In genomic region chr4:45279981-45280548, GRCm38 (mm10) we compare ENCODE assay signal across 8 mouse cellular contexts. TPM values are rescaled to one million over a fixed set of nuclear protein-coding genes. Genes with fewer than 3 reads are reported as not detected.
DNase-seq lines count a peak whose midpoint lies in the region; ATAC-seq and TF ChIP-seq lines count a peak whose summit lies in the region.

No protein-coding gene starts in this region.

- H3K4me2 ChIP-seq in intestine, embryonic 16.5 days (ENCODE audit: low read depth, low read length): no peak overlapping the region
- H3K4me2 ChIP-seq in midbrain, embryonic 13.5 days (replicated peaks): no peak overlapping the region

- no peak overlapping the region for H3K4me3 ChIP-seq in gastrocnemius, adult 2 months
- H3K4me3 ChIP-seq in intestine, embryonic 16.5 days (ENCODE audit: low read length): no peak overlapping the region
- H3K4me3 ChIP-seq in midbrain, embryonic 13.5 days (replicated peaks): no peak overlapping the region

- peak; percentile 10 to 11 for DNase-seq in urinary bladder, adult 18-20 months (ENCODE audit: low spot score in 2 of 2)
- no peak for DNase-seq in urinary bladder, postnatal 10 days (ENCODE audit: low spot score)
- DNase-seq in cerebellum, postnatal 10 days: peak; percentile 86 to 90
- peak; percentile 58 for DNase-seq in gastrocnemius, adult 2 months
- DNase-seq in left cerebral cortex, postnatal 25 days (ENCODE audit: low spot score in 2 of 2): peak; percentile 54 to 72
- DNase-seq in skeletal muscle tissue, adult 2 months (ENCODE audit: low read depth, low spot score): peak; percentile 59

- WGBS in intestine, embryonic 16.5 days: 17% methylated on average over 4 of the region's 4 CpGs
- 21% methylated on average over 4 of the region's 4 CpGs for WGBS in midbrain, embryonic 13.5 days

- no peak overlapping the region for H3K9ac ChIP-seq in intestine, embryonic 16.5 days (ENCODE audit: low read depth, low read length)
- no peak overlapping the region for H3K9ac ChIP-seq in midbrain, embryonic 13.5 days (replicated peaks)

- no peaks in the 10 kb centered on the region for H3K36me3 ChIP-seq in intestine, embryonic 16.5 days (ENCODE audit: control insufficient read depth, insufficient read depth, low read length)
- no peaks in the 10 kb centered on the region for H3K36me3 ChIP-seq in midbrain, embryonic 13.5 days

- H3K4me1 ChIP-seq in intestine, embryonic 16.5 days (ENCODE audit: control insufficient read depth, insufficient read depth, low read length): no peaks in the 10 kb centered on the region
- no peaks in the 10 kb centered on the region for H3K4me1 ChIP-seq in midbrain, embryonic 13.5 days (replicated peaks)

- peak; percentile 89 for TF ChIP-seq CTCF in gastrocnemius, adult 2 months (IDR thresholded peaks at IDR 0.05)

- H3K27me3 ChIP-seq in intestine, embryonic 16.5 days (replicated peaks; ENCODE audit: control insufficient read depth, insufficient read depth, low read length): no peaks in the 10 kb centered on the region
- no peaks in the 10 kb centered on the region for H3K27me3 ChIP-seq in midbrain, embryonic 13.5 days

- no peaks in the 10 kb centered on the region for H3K9me3 ChIP-seq in intestine, embryonic 16.5 days (ENCODE audit: control insufficient read depth, low read length)
- no peaks in the 10 kb centered on the region for H3K9me3 ChIP-seq in midbrain, embryonic 13.5 days

- intact Hi-C loops in gastrocnemius, adult 2 months (cut with DNase I): loop anchor here (1.0 kb wide), 1 partner anchor 183 kb away; no protein-coding TSS in a partner anchor
- intact Hi-C loops in left cerebral cortex, postnatal 25 days (cut with DNase I): loop anchor here (1.0 to 5.0 kb wide), 4 partner anchors 117 to 263 kb away; partner anchors contain the start of genes Polr1e and Tomm5

- peak; percentile 56; the same call in 1 of the 2 replicates for ATAC-seq in intestine, embryonic 16.5 days
- ATAC-seq in midbrain, embryonic 13.5 days: 0 out of 2 replicates have a peak, but pooled peaks have one; percentile 63

- no peak overlapping the region for H3K27ac ChIP-seq in gastrocnemius, adult 2 months
- H3K27ac ChIP-seq in intestine, embryonic 16.5 days (ENCODE audit: low read length): no peak overlapping the region
- H3K27ac ChIP-seq in midbrain, embryonic 13.5 days: no peak overlapping the region

RNA-seq across cellular contexts. Expression of gene Trmt10b, which starts 16.9 kb away (rescaled TPM):
- total RNA-seq in gastrocnemius, adult 2 months (2021): 1 to 10 TPM; 4.1 to 6.1 TPM
- 13.0 and 15.5 TPM in 2 replicates for polyA plus RNA-seq in intestine, embryonic 16.5 days (2015; fragmentation: Nextera tagmentation; extraction: Ambion mirVana)
- 10 to 100 TPM; 12.7 to 15.8 TPM for total RNA-seq in left cerebral cortex, postnatal 25 days (2021)
- polyA plus RNA-seq in midbrain, embryonic 13.5 days (2015; fragmentation: Nextera tagmentation; extraction: Ambion mirVana): 21.9 and 23.1 TPM in 2 replicates
